Mouse (Mus musculus): ENCODE measurements around the gene Acsbg2. TPM values are rescaled to one million over a fixed set of nuclear protein-coding genes. Genes with fewer than 3 reads are reported as not detected.

Acsbg2 gene
- total RNA-seq, 2 experiments from 2014 or later, result not detected

- peak overlapping the region; percentile 65 for H3K27ac ChIP-seq
- no peak for TF ChIP-seq CTCF (conservative IDR thresholded peaks at IDR 0.05)
- no peak for DNase-seq (ENCODE audit: low spot score in 2 of 2)
- peak overlapping the region; percentile 67 for H3K4me3 ChIP-seq
Observed at GRCm38 (mm10) chr17:56829795-56830194, 44.5 kb downstream of the Acsbg2 start.

DNA sequence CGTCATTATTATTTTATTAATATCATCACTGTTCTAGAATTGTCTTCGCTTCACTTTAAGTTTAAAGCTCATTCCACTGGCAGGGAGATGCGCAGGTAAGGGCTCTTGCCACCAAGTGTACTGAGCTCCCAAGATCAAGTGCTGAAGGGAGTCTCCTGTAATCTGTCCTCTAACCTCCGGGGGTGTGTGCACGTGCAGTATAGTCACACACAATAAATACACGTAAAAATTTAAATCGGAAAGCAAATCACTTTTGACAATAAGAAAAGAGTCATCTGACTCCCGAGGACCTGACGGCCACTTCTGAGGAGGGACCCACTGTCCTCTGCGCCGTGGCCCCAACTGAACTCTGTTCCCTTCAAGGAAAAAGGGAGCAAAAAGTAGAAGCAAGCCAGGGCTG is 45.1 kb downstream of the Acsbg2 start:
- no peak for DNase-seq (ENCODE audit: low spot score in 2 of 2)
- no peak for TF ChIP-seq CTCF (conservative IDR thresholded peaks at IDR 0.05)
- no peak overlapping the region for H3K27ac ChIP-seq
- peak overlapping the region; percentile 67 for H3K4me3 ChIP-seq

- H3K27ac ChIP-seq, result no peak overlapping the region
- TF ChIP-seq CTCF (conservative IDR thresholded peaks at IDR 0.05), result no peak
- DNase-seq (ENCODE audit: low spot score in 2 of 2), result no peak
- no peak overlapping the region for H3K4me3 ChIP-seq
Observed at GRCm38 (mm10) chr17:56826718-56827117, 47.5 kb downstream of the Acsbg2 start.

DNA sequence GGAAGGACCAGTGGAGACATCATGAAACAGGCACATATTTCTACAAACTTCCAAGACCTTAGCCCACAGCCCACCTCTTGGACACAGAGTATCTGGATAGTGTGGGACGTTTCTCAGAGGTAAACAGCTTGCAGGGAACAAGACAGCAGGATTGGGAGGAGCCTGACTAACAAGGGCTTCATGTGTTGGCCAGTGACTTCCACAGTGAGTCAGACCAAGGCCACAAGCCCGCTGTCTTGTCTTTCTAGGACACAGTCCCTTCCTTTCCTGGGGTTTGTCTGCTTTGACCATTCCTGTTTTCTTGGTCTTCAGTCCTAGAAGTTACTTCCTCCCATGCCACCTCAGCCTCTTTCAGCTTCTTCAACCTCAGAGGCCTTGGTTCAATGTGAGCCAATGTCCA is 50.9 kb downstream of the Acsbg2 start:
- TF ChIP-seq CTCF (conservative IDR thresholded peaks at IDR 0.05), result no peak
- Histone ChIP-seq H3K27ac (no peak overlapping the region), H3K4me3 (no peak overlapping the region)
- no peak for DNase-seq (ENCODE audit: low spot score in 2 of 2)

DNA sequence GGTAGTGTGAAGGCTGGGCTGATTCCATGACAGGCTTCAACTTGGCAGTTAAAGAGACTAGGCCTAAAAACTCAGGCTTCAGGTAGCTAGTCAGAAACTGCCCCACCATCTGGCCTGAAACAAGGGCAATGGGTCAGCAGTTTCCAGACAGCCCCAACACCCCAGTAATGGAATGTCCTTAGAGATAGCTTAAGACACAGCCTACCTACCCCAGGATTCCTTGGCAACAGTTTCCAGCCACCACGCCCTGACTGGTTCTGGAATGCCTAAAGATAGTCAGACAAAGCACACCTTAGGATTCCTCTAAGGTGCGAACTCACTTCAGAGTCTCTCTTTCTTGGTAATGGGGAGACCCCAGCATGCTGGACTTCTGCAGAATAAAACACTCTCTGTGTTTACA is 51.9 kb downstream of the Acsbg2 start:
- TF ChIP-seq CTCF (conservative IDR thresholded peaks at IDR 0.05), result no peak
- DNase-seq (ENCODE audit: low spot score in 2 of 2), result no peak
- no peak overlapping the region for H3K4me3 ChIP-seq
- H3K27ac ChIP-seq, result no peak overlapping the region

- H3K4me3 ChIP-seq, result no peak overlapping the region; the same call in 1 of the 2 replicates
- TF ChIP-seq CTCF (conservative IDR thresholded peaks at IDR 0.05), result no peak
- DNase-seq (ENCODE audit: low spot score in 2 of 2), result peak; percentile 44 to 57
- peak overlapping the region; percentile 88 for H3K27ac ChIP-seq
Observed at GRCm38 (mm10) chr17:56819694-56820111, 54.5 kb downstream of the Acsbg2 start.

DNA sequence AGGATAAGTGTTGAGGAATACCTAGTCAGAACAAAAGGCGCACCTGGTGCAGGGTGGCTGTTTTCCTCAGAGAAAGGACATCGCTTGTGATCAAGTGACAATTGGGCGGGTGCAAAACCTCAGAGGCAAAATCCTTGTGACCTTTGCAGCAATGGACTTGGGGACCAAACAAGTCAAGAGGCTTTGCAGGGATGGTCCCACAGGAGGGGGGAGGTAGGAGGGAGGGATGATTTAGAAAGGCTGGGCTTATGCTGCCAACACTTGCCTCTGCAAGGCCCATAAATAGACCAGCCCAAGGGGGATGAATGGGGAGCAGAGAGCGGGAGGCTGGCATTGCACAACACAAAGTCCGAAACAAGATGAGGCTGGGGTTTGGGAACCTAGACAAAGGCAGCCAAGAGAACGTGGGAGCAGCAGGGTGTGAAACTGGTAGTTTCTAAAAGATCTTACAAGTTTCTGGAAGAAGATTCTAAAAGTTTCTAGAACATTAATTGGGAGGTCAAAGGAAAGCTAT is 55.2 kb downstream of the Acsbg2 start:
- DNase-seq (ENCODE audit: low spot score in 2 of 2), result no peak
- Histone ChIP-seq H3K27ac (peak overlapping the region; percentile 88), H3K4me3 (no peak overlapping the region)
- no peak for TF ChIP-seq CTCF (conservative IDR thresholded peaks at IDR 0.05)

DNA sequence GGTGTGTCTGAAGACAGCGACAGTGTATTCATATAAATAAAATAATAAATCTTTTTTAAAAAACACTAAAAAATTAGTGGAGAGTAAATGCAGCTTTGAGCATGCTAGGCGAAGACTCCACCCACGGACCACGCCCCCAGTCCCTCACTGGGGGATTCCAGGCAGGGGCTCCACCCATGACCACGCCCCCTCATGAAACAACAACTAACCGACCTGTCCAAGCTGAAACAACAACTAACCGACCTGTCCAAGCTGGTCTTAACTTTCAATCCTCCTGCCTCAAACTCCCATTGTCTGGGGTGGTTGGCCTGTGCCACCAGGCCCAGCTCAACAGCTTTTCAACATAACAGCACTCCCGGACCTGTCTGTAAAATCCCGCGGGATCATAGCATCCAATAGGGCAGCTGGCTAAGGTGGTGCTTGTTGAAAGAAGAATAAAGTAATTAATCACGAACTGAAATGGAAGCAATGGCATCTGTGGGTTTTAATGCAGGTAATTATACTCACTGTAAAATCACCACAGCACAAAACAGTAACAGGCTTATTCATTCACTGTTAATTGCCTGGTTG is 56.1 kb downstream of the Acsbg2 start:
- DNase-seq (ENCODE audit: low spot score in 2 of 2), result no peak

DNA sequence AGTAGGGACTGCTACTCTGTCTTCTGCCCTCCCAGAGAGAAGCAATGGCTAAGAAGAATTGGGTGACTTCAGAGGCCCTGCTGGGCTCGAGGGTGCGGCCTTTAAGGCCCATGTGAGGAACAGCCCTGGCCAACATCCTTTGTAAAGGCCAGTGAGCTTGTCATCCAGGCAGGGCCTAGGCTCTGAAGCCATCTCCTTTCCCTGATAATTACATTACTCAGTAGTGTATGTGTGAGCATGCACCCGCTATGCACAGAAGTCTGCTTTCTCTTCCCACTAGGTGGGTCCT is 59.2 kb downstream of the Acsbg2 start:
- no peak for DNase-seq (ENCODE audit: low spot score in 2 of 2)
- Histone ChIP-seq H3K4me3 (no peak overlapping the region; the same call in 1 of the 2 replicates), H3K27ac (peak overlapping the region; percentile 96)
- TF ChIP-seq CTCF (conservative IDR thresholded peaks at IDR 0.05), result no peak

More for the DNA sequence above, 56.1 kb downstream of the Acsbg2 start:
- H3K27ac ChIP-seq, result peak overlapping the region; percentile 88; the same call in 1 of the 2 replicates
- TF ChIP-seq CTCF (conservative IDR thresholded peaks at IDR 0.05), result 0 out of 2 replicates have a peak, but pooled peaks have one; percentile 10
- no peak overlapping the region for H3K4me3 ChIP-seq

GRCm38 (mm10) chr17:56814316-56815056 is 59.8 kb downstream of the Acsbg2 start:
- Histone ChIP-seq H3K4me3 (peak overlapping the region; percentile 26; the same call in 1 of the 2 replicates), H3K27ac (peak overlapping the region; percentile 96)
- peak; percentile 84 to 92 for DNase-seq (ENCODE audit: low spot score in 2 of 2)
- no peak for TF ChIP-seq CTCF (conservative IDR thresholded peaks at IDR 0.05)

DNA sequence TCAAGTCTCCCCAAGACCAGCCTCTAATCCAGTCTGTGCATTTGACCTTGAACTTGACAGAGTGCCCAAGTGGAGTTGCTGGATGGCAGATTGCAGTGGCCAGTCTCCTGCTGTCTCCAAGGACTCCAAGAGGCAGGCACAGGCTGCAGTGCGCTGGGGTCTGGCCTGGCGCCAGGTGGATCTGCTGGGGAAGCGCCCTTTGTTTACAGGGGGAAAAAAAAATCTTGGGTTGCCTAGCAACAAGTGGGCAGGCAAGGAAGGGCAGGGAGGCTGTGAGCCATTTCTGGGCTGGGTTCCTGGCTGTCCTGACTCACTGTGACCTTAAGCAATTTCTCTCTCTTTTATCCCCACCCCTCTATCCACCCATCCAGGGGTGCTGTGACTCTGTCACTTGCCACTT is 64.0 kb downstream of the Acsbg2 start:
- H3K27ac ChIP-seq, result peak overlapping the region; percentile 66
- no peak for TF ChIP-seq CTCF (conservative IDR thresholded peaks at IDR 0.05)

DNA sequence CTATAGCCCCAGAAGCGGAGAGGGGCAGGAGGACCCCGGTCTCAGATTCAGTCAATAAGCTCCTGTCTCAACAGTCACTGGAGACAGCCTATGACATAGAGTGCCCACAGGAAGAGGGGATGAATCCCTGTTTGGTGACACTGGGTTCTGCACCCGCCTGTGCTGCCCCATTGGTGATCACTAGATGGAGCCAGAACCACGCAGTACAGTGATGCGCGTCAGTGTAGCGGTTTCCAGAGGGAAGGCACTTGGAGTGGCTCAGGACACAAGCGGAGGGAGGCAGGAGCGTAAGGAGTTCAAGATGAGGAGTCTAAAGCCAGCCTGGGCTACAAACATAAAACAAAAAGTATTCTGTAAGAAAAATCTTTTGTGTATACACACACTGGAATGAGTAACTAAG is 65.7 kb downstream of the Acsbg2 start:
- H3K4me3 ChIP-seq, result no peak overlapping the region
- no peak overlapping the region for H3K27ac ChIP-seq
- peak; percentile 85 to 86 for DNase-seq (ENCODE audit: low spot score in 2 of 2)
- TF ChIP-seq CTCF (conservative IDR thresholded peaks at IDR 0.05), result peak; percentile 100; the same call in 1 of the 2 replicates

More for the DNA sequence above, 64.0 kb downstream of the Acsbg2 start:
- H3K4me3 ChIP-seq, result no peak overlapping the region
- DNase-seq (ENCODE audit: low spot score in 2 of 2), result peak; percentile 79 to 81

DNA sequence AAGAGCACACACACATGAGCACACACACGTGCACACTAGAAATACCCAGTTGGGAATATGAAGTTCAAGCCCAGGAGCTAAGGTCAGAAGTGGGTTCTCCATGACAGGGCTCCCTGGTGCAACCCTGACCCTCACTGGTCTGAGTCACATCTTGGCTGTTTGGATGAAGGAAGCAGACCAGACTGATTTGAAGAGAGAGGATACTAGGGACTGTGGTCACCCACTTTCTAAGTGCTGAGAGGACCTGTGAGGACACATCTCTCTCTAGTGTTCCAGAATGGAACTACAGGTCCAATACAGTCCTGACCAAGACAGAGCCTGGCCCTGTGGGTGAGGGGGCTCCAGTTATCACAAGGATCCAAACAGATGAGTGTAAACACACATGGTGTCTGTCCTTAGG is 68.5 kb downstream of the Acsbg2 start:
- DNase-seq (ENCODE audit: low spot score in 2 of 2), result no peak
- peak; percentile 68 for TF ChIP-seq CTCF (conservative IDR thresholded peaks at IDR 0.05)
- no peak overlapping the region for H3K27ac ChIP-seq
- no peak overlapping the region for H3K4me3 ChIP-seq

DNA sequence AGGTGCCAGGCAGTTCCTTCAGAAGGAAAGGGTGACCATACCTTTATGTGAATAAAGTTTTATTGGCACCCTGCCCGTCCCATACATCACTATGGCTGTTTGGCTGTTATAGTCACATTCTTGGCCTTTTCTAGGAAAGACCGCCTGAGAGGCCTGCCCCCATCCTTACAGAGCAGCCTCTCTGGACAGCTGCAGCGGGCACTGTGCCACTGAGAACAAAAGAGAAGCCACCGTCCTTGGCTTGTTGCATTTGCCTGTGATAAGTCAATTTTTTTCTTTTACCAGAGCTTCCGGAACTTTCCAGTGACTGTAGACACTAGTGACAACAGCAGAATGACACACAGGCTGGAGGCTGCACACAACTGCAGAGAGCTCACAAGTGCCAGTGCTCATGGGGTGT is 69.3 kb downstream of the Acsbg2 start:
- Histone ChIP-seq H3K27ac (no peak overlapping the region), H3K4me3 (no peak overlapping the region)
- no peak for TF ChIP-seq CTCF (conservative IDR thresholded peaks at IDR 0.05)
- no peak for DNase-seq (ENCODE audit: low spot score in 2 of 2)
